Mouse (Mus musculus) thymus, adult 2 months (tissue): Measurements from ENCODE around the gene Cdkn1b.

Experiments
- CTCF ChIP-seq: fragments of 200-500 bp; IDR thresholded peaks from 2 replicates; pipeline ENCODE4 v1.5.1; 2012; ENCODE audit warnings: mild to moderate bottlenecking, control low read depth, low read length, moderate library complexity, borderline replicate concordance; ENCODE audit not compliant: control insufficient read depth, poor library complexity, insufficient read depth; ENCODE audit errors: extremely low read depth
- POLR2A ChIP-seq: fragments of 200-500 bp; IDR thresholded peaks from 2 replicates; pipeline ENCODE4 v1.6.1; 2012; ENCODE audit warnings: mild to moderate bottlenecking, low read length, control low read depth, moderate library complexity; ENCODE audit not compliant: control insufficient read depth, poor library complexity, insufficient read depth; ENCODE audit errors: extremely low read depth

- TF ChIP-seq POLR2A (no peak), CTCF (no peak)
These were observed 3.1 kb upstream of the Cdkn1b start for GRCm38 (mm10) chr6:134917087-134917486.
